Mouse (Mus musculus): Measurements from ENCODE around the gene Mlip. TPM values are rescaled to one million over a fixed set of nuclear protein-coding genes. Genes with fewer than 3 reads are reported as not detected.

Mlip gene
- polyA plus RNA-seq, 1 experiment from 2014 or later = 1.8 TPM

DNA sequence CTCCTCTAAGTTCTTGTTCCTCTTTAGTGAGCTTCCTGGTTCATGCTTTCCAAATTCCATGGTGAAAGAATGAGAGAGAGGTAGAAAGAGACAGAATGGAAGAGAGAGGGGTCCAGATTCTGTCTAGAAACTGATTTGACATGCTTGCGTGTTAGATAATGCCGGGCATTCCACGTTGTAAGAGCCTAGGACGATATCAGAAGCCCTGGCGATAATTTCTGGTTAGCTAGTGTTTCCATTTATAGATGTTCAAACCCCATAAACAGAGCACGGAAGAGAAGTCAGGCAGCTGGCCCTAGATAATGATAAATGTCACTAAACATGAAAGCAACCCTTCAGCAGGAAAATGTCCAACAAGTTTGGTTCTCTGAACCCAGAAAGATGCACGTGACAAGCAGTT lies 5.1 kb downstream of the Mlip start:
- 74% methylated on average over 7 of the region's 7 CpGs for WGBS

DNA sequence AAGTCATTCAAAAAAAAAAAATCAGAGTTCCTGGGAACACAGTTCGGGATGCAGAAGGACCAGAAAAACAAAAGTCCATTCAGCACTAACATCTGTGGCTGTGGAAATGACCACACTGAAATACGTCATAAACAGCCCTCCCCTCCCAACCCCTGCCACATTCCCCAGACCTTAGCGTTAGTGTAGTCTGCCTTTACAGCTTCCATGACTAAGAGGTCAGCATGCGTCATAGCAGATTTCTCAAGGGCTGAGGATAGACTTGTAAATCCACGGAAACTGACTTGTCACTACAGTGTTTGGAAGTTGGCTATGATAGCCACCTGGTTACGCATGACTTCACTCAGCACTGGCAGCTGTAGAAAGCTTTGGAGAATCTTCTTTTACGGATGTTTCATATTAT lies 8.5 kb downstream of the Mlip start:
- no peaks in the 10 kb centered on the region for H3K9me3 ChIP-seq (replicated peaks)
- H3K36me3 ChIP-seq = no peaks in the 10 kb centered on the region
- no peak overlapping the region for H3K4me2 ChIP-seq
- no peak overlapping the region for H3K27ac ChIP-seq (replicated peaks)
- no peak overlapping the region for H3K9ac ChIP-seq (replicated peaks)
- H3K4me3 ChIP-seq (replicated peaks) = no peak overlapping the region
- peaks cover 11% of the 10 kb centered on the region for H3K4me1 ChIP-seq
- ATAC-seq (ENCODE audit: low FRiP score) = no peak
- no peaks in the 10 kb centered on the region for H3K27me3 ChIP-seq (replicated peaks)
- 80% methylated on average over 7 of the region's 7 CpGs for WGBS

More for the DNA sequence above, 5.1 kb downstream of the Mlip start:
- no peak overlapping the region for H3K9ac ChIP-seq (replicated peaks)
- no peak overlapping the region for H3K4me3 ChIP-seq (replicated peaks)
- no peak overlapping the region for H3K4me2 ChIP-seq
- H3K36me3 ChIP-seq = no peaks in the 10 kb centered on the region
- H3K4me1 ChIP-seq = no peaks in the 10 kb centered on the region
- no peak for ATAC-seq (ENCODE audit: low FRiP score)
- no peaks in the 10 kb centered on the region for H3K27me3 ChIP-seq (replicated peaks)
- H3K9me3 ChIP-seq (replicated peaks) = no peaks in the 10 kb centered on the region
- H3K27ac ChIP-seq (replicated peaks) = no peak overlapping the region

DNA sequence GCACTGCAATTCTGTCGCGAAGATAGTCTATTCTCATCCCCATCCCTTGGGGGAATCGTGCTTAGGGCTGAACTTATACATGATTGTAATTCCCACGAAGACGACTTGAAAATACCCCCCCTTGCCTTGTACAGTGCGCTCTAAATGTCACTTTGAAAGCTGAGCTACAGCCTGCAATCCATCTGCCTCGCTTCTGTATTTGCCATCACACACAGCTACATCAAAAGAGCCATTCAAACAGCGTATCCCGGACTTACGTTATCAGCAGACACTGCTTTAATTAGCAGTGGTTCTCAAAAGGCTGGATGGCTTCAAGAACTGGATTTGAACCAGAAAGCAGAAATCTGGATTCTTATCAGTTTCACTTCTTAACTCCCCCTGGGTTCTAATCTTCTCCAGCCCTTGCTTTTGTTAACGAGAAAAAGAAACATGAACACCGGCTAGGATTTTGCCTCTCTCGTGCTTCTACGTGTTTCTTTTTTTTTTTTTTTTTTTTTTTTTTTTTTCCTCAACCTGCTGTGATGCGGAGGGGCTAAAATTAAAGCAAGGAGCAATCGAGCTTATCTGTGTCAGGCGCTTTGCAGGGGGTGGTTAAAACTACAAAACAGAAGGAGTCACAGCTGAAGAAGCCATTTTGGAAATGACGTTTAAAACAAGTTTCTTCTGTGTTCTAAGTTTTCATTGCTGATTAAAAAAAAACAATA lies 12.5 kb downstream of the Mlip start:
- H3K4me3 ChIP-seq (replicated peaks) = peak overlapping the region; percentile 21
- WGBS = 34% methylated on average over 18 of the region's 18 CpGs
- no peaks in the 10 kb centered on the region for H3K27me3 ChIP-seq (replicated peaks)
- H3K9ac ChIP-seq (replicated peaks) = 0 out of 2 replicates have a peak overlapping the region, but pooled peaks have one; percentile 23
- no peaks in the 10 kb centered on the region for H3K9me3 ChIP-seq (replicated peaks)
- peak; percentile 59 for ATAC-seq (ENCODE audit: low FRiP score)
- H3K36me3 ChIP-seq = no peaks in the 10 kb centered on the region
- peak overlapping the region; percentile 65 for H3K27ac ChIP-seq (replicated peaks)
- H3K4me1 ChIP-seq = peaks cover 13% of the 10 kb centered on the region
- H3K4me2 ChIP-seq = peak overlapping the region; percentile 50

DNA sequence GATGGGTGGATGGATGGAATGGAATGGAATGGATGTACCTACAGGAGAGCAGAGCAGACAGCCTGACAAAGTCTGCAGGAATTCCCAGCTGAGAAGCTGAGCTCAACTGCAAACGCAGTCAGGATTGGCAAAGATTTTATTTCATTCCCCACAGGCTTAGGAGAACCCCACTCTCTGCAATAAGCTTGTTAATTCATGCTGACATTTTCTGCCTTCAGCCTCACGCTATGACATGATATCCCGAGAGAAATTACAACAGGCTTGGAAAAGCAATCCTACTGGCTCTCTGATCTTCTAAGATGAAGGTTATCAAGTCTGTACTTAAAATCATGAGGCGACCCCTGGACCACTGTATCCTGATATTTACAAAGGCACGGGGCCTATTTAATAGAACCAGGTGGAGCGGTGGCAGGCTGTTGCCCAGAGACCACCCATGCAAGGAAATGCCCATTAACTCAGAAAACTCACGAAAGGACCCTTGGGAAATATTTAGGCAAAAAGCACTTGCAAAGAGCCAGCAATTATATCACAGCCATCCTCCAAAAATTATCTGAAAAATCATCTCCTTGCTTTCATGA lies 13.1 kb downstream of the Mlip start:
- H3K9ac ChIP-seq (replicated peaks) = 0 out of 2 replicates have a peak overlapping the region, but pooled peaks have one; percentile 23
- H3K4me1 ChIP-seq = peaks cover 13% of the 10 kb centered on the region
- peak; percentile 32; the same call in 1 of the 2 replicates for ATAC-seq (ENCODE audit: low FRiP score)
- H3K27ac ChIP-seq (replicated peaks) = peak overlapping the region; percentile 65
- H3K4me3 ChIP-seq (replicated peaks) = peak overlapping the region; percentile 21
- no peaks in the 10 kb centered on the region for H3K36me3 ChIP-seq
- H3K9me3 ChIP-seq (replicated peaks) = no peaks in the 10 kb centered on the region
- H3K4me2 ChIP-seq = peak overlapping the region; percentile 50
- WGBS = 45% methylated on average over 7 of the region's 7 CpGs
- no peaks in the 10 kb centered on the region for H3K27me3 ChIP-seq (replicated peaks)

DNA sequence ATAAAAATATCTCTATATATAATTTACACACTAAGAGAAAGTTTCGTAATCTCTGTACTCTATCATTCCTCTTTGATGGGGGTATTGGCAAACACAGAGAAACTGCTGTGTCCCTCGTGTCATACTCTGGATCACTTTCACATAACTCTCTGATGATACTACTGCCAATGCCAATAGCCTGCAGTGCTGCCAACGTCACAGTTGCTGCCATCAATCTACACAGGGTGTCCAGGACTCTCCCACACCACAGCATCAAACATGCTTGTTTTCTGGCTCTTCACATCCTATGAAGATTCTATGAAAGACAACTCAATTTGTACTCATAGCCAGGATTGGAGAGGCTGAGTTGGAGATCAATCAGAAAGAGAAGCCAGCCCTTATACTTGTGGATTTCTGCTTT lies 17.4 kb downstream of the Mlip start:
- no peak overlapping the region for H3K27ac ChIP-seq (replicated peaks)
- WGBS = 82% methylated on average over 3 of the region's 3 CpGs
- H3K9me3 ChIP-seq (replicated peaks) = no peaks in the 10 kb centered on the region
- H3K27me3 ChIP-seq (replicated peaks) = no peaks in the 10 kb centered on the region
- no peak overlapping the region for H3K9ac ChIP-seq (replicated peaks)
- peaks cover 13% of the 10 kb centered on the region for H3K4me1 ChIP-seq
- H3K36me3 ChIP-seq = no peaks in the 10 kb centered on the region
- no peak overlapping the region for H3K4me2 ChIP-seq
- no peak for ATAC-seq (ENCODE audit: low FRiP score)
- H3K4me3 ChIP-seq (replicated peaks) = no peak overlapping the region

DNA sequence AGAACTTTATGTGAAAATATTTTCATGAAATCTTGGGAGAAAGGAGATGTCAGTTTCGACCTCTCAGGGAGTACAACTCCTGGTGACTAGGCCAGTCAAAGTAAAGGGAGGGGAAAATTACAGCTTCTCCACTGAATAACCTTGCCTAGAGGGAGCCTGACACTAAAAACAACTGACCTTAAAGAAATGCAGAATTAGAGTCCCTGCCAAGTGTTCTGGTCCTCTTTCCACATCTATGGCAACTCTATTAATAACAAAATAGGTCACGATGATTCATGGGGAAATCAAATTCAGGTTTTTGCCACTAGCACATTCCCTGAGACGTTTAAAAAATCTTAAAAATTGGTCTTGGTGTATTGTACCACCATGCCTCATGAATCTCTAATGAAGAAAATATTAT lies 34.4 kb downstream of the Mlip start:
- 87% methylated on average over 3 of the region's 3 CpGs for WGBS
- Histone ChIP-seq H3K9ac (replicated peaks) (no peak overlapping the region), H3K4me3 (replicated peaks) (no peak overlapping the region), H3K9me3 (replicated peaks) (no peaks in the 10 kb centered on the region), H3K4me1 (no peaks in the 10 kb centered on the region), H3K27me3 (replicated peaks) (no peaks in the 10 kb centered on the region), H3K4me2 (no peak overlapping the region), H3K27ac (replicated peaks) (no peak overlapping the region), H3K36me3 (no peaks in the 10 kb centered on the region)
- no peak for ATAC-seq (ENCODE audit: low FRiP score)

DNA sequence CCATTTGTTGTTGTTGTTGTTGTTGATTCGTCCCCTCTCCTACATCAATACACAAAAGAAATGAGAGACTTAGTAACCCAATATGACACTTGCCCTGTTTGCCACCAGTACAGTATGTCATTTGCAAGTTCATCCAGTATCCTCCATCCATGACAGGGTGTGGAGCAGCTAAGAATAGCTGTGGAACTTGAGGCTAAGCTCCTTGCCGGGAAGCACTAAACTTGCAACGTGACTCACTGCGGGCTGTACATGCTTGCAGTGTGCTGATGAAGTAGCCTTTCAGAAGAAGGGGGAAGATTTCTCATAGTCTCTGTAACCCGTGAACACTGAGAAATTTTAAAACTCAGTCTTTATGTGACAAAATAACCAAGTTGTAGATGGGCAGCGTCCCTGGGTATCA lies 42.2 kb downstream of the Mlip start:
- H3K4me2 ChIP-seq = no peak overlapping the region
- H3K27me3 ChIP-seq (replicated peaks) = no peaks in the 10 kb centered on the region
- H3K9ac ChIP-seq (replicated peaks) = no peak overlapping the region
- H3K36me3 ChIP-seq = no peaks in the 10 kb centered on the region
- H3K27ac ChIP-seq (replicated peaks) = no peak overlapping the region
- no peaks in the 10 kb centered on the region for H3K4me1 ChIP-seq
- H3K4me3 ChIP-seq (replicated peaks) = no peak overlapping the region
- H3K9me3 ChIP-seq (replicated peaks) = no peaks in the 10 kb centered on the region
- no peak for ATAC-seq (ENCODE audit: low FRiP score)
- 85% methylated on average over 6 of the region's 6 CpGs for whole genome bisulfite sequencing

DNA sequence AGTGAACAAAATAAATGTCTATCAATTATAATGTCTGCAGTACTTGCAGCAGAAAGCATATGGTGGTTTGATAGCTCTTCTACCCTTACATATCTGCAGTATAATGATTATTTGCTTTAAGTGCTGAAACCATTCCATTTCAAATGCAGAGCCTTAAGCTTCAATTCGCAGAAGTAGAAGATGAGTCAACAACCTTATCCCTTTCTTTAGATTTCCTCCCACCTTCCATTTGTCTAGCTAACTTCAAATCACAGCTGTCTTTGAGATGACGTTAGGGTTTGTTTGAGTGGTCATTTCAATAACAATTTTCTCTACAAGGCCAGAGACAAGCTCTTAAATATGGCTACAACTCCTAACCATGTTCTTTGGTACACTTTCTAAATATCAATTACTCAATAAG lies 47.4 kb downstream of the Mlip start:
- Histone ChIP-seq H3K27me3 (replicated peaks) (no peaks in the 10 kb centered on the region), H3K4me3 (replicated peaks) (no peak overlapping the region), H3K9ac (replicated peaks) (no peak overlapping the region), H3K4me2 (no peak overlapping the region), H3K27ac (replicated peaks) (no peak overlapping the region), H3K4me1 (no peaks in the 10 kb centered on the region), H3K9me3 (replicated peaks) (no peaks in the 10 kb centered on the region), H3K36me3 (no peaks in the 10 kb centered on the region)
- no peak for ATAC-seq (ENCODE audit: low FRiP score)
- WGBS = 87% methylated on average over 2 of the region's 2 CpGs

DNA sequence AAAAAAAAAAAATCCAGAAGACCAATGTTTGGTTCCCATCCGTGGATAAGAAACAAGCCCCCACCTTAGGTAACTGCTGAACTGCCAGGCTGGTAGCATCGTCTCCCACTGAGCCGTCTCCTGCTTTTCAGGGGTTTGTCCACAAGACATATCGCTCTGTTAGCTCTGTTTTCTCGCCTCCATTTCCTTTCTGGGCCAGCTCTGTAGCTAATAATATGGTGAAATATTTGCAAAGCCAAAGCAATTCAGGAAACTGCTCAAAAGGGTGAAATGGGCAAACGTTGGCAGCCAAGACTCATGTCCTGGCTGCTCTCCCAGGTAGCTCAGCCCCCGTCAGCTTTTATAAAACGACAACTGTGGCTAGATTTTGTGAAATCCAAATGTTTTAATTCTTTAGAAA lies 50.4 kb downstream of the Mlip start:
- H3K4me1 ChIP-seq = no peaks in the 10 kb centered on the region
- ATAC-seq (ENCODE audit: low FRiP score) = no peak
- H3K36me3 ChIP-seq = no peaks in the 10 kb centered on the region
- H3K4me2 ChIP-seq = no peak overlapping the region
- H3K27ac ChIP-seq (replicated peaks) = no peak overlapping the region
- no peaks in the 10 kb centered on the region for H3K9me3 ChIP-seq (replicated peaks)
- no peak overlapping the region for H3K9ac ChIP-seq (replicated peaks)
- 78% methylated on average over 8 of the region's 8 CpGs for WGBS
- no peaks in the 10 kb centered on the region for H3K27me3 ChIP-seq (replicated peaks)
- H3K4me3 ChIP-seq (replicated peaks) = no peak overlapping the region

DNA sequence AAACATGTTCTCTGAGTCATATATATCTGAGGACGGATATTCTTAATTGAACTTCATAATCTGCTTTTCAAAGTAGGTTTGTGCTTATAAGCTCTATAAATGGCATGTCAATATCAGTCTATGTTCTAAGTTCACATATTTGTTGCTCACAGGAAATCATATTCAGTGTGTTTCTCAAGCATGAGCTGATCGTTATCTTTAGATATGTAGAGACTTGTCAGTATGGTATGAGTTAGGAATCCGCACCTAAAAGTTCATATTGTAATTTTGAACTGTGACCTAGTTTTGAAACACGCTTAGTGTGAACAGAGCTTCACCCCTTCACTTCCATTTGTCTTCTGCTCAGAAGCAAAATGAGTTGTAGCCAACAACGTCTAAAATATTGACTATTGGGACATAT lies 64.8 kb downstream of the Mlip start:
- no peak for ATAC-seq (ENCODE audit: low FRiP score)

DNA sequence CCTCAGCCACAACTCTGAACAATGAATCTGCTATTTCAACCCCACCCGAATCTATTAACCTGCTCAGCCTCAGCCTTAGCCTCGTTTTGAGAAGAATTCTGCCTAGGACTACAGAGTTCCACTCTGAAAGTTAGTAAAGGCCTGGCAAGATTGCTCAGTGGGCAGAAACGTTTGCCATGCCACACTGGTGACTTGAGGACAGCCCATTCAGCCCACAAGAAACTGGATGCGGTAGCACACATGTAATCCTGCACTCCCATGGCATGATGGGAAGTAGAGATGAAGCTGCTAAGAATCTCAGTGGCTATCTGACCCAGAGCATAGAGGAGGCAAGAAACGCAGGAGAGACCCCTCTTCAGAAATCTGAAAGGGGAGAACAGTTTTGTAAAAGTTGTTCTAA lies 73.4 kb downstream of the Mlip start:
- Histone ChIP-seq H3K4me2 (no peak overlapping the region), H3K9me3 (replicated peaks) (no peaks in the 10 kb centered on the region), H3K27ac (replicated peaks) (no peak overlapping the region), H3K36me3 (no peaks in the 10 kb centered on the region), H3K27me3 (replicated peaks) (no peaks in the 10 kb centered on the region), H3K4me1 (peaks cover 4% of the 10 kb centered on the region; the same call in 1 of the 2 replicates), H3K4me3 (replicated peaks) (no peak overlapping the region), H3K9ac (replicated peaks) (no peak overlapping the region)
- no peak for ATAC-seq (ENCODE audit: low FRiP score)
- 80% methylated on average over 5 of the region's 5 CpGs for WGBS

More for the DNA sequence above, 64.8 kb downstream of the Mlip start:
- Histone ChIP-seq H3K4me2 (no peak overlapping the region), H3K9me3 (replicated peaks) (no peaks in the 10 kb centered on the region), H3K4me3 (replicated peaks) (no peak overlapping the region), H3K4me1 (no peaks in the 10 kb centered on the region), H3K27ac (replicated peaks) (no peak overlapping the region), H3K36me3 (no peaks in the 10 kb centered on the region), H3K27me3 (replicated peaks) (no peaks in the 10 kb centered on the region), H3K9ac (replicated peaks) (no peak overlapping the region)
- 97% methylated on average over 5 of the region's 5 CpGs for WGBS

DNA sequence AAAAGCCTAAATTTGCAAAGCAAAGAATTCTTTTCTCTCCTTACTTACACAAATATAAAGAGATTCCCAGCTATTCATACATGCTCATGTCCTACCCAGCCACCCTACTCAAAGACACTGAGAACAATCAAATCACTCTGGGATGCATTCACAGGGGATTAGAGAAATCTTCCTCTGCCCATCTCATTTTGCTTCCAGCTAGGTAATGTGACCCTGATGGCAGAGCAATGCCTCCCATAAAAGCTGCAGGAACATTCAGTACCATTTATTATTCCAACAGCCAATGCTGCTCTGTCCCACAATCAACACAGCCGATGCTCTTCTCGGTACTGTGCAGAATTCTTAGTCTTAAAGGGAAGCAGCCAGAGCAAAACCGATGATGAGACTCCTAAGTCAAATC lies 74.7 kb downstream of the Mlip start:
- H3K9ac ChIP-seq (replicated peaks) = no peak overlapping the region
- no peak overlapping the region for H3K27ac ChIP-seq (replicated peaks)
- ATAC-seq (ENCODE audit: low FRiP score) = no peak
- WGBS = 51% methylated on average over 3 of the region's 3 CpGs
- no peak overlapping the region for H3K4me2 ChIP-seq
- no peaks in the 10 kb centered on the region for H3K27me3 ChIP-seq (replicated peaks)
- H3K9me3 ChIP-seq (replicated peaks) = no peaks in the 10 kb centered on the region
- H3K4me3 ChIP-seq (replicated peaks) = no peak overlapping the region
- no peaks in the 10 kb centered on the region for H3K36me3 ChIP-seq
- peaks cover 4% of the 10 kb centered on the region; the same call in 1 of the 2 replicates for H3K4me1 ChIP-seq

All from neural tube, embryonic 15.5 days (tissue).